Mouse (Mus musculus) inflammation-experienced regulatory T-cells, adult 6 months (primary cell): ENCODE measurements around the gene Vti1a. TPM values are rescaled to one million over a fixed set of nuclear protein-coding genes. Genes with fewer than 3 reads are reported as not detected.

Experiments used
- ATAC-seq: one replicate; pipeline ENCODE4 v1.8.0; 2017
- polyA plus RNA-seq, 3 experiments: library from polyadenylated mRNA; unstranded; fragments of 100-300 nt; shearing (Covaris generic); gene quantifications; one replicate each; pipeline ENCODE4 v1.2.1; 2017

Gene Vti1a
- polyA plus RNA-seq, 3 experiments from 2014 or later = 26.2 to 39.5 (median 34.4) TPM

DNA sequence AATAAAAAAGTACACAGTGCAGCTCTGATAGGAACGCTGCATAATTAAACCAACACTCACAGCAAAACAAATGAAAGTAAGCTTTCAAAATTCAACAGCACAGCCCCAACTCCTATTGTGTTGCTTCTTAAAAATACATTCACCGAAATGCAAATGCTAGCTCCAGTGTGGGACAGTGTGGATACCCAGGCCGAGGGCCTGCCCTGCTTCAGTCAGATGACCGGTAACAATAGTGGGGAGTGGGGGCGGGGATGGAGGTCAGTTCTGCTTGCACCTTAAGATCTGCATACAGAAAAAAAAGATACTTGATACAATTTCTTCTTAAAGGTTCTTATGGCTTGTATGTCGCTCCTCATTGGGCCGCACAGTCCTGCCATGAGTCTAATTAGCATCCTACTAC lies 65.2 kb downstream of the Vti1a start:
- no peak for ATAC-seq

DNA sequence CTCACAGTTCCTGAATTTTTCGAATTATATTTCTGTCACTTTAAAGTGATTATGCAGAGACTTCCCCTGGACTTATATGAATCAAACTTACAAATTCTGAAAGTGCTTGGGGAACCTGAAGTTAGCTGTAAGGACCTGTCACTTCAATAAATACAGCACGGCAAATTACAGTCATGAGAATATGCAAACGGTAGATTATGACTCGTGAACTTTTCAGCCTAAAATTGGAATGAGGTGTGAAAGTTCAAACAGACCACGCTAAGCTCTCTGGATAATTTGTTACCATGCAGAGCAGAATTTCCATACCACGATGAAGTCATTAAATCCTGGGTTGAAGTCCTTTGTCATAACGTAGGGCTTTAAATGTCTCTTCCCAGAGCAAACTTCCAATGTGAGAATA lies 66.7 kb downstream of the Vti1a start:
- ATAC-seq = no peak

DNA sequence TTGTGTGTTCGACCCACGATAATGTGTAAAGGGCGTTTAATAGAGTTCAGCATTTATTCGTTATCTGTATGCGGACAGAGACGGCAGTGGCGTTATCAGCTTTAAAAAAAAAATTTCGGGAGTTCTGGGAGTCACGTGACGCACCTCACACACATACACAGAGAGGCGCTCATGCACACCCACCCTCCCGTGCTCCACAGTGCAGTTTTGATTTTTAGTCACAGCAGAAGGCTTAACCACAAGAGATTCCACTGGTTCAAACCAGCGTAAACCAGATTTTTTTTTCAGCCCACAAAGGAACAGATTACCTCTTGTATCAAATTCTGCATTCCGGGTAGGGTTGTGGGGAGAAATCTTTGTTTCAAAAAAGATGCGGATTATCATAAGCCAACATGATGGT lies 68.5 kb downstream of the Vti1a start:
- ATAC-seq = no peak

DNA sequence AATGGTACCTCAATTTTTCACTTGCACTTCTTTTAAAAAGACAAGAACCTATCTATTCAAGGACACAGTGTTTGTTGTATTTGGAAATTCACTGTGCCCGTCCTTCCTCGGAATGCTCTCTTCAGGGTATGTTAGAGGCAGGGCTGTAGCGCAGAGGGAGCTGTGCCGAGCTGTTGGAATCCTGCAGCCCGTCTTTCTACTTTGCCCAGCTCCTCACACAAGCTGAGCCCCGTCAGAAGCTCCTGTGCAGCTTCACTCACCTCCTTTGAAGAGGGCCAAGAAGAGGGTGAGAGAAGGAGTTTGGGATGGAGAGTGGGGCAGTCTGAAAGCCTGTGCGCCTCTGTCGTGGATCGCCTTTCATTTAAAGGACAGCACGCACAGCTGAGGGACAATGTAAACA lies 72.9 kb downstream of the Vti1a start:
- ATAC-seq = no peak

DNA sequence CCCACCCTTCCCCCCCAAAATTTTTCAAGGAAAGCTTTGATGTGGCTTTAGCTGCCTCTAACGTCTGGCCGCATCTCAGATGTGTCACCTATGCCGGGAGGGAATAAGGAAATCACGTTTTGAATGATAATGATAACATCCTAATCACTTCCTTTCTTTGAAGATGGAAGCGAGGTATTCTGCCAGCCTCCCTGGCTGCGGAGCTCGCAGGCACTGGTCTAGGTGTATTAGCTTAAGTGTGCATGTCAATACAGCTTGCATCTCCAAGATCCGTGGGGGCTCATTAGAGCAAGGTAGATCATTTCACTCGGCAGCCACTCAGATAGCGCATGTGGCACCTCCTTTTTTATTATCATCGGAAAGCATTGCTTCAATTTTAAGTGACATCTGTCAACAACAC lies 74.2 kb downstream of the Vti1a start:
- ATAC-seq = no peak

DNA sequence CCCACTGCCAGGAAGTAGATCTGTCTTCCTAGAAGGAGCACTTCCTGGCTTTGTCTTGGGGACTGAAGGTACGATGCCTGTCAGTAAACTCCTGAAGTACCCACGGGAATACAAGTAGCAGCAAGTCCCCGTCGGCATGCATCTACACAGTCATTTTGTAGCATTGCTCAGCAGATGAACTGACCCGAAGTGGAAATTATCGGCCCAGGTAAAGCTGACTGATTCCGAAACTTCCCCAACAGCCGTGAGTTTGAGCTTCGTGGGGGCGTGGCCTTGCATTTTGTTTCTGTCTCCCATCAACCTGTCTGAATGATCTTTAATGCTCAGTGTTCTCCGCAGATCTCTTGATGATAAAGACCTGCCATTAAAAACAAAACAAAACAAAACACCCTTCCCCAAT lies 85.5 kb downstream of the Vti1a start:
- ATAC-seq = peak; percentile 78

DNA sequence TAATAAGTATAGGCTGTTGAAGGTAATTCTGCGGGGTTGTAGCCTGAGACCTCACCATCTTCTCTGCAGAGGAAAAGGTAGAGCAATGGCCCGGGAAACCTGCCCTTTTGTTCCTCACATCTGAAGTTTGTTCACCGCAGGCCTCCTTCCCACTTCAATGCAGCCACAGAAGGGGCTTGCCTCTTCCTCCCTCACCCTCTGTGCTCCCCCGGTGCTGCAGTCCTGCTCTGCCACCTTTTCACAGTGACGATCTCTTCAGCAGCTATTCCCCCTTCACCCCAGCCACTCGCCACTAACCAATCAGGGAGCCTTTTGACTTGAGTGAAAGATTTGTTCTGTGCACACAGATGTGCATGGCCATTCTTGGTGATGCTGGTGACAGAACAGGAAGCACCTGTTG lies 92.4 kb downstream of the Vti1a start:
- no peak for ATAC-seq

DNA sequence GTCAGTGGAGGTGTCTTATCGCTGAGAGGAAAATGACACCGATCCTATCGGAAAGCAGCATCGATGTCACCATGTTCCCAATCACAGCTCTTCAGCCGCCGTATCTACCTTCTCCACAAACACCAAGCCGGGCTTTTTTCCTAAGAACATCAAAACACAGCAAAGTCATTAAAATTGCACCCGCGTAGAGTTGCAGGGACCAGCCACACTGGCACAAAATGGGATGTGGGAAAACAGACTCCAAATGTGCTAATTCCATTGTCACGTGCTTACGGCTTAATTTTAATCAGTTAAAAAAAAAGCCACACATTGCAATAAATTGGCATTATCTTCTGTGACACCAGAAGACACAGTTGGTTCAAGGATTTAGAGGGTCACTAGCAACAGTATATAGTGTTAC lies 95.3 kb downstream of the Vti1a start:
- no peak for ATAC-seq

DNA sequence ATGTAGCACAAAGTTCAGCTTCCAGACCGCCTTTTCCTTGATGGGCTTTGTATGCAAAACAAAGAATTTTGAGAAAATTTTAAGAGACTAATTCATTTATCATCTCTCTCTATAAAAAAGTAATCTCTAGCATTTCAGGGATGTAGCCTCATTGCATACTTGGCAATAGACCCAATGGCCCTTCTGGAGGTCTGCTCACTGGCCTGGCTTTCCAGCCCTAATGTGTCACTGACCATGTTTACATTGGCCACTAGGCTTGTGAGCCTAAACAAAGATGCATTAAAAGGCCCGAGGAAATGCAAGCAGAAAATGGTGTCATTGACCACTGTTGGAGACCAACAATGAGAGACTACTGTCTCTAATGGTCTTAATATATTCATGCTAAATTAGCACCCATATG lies 95.8 kb downstream of the Vti1a start:
- no peak for ATAC-seq

DNA sequence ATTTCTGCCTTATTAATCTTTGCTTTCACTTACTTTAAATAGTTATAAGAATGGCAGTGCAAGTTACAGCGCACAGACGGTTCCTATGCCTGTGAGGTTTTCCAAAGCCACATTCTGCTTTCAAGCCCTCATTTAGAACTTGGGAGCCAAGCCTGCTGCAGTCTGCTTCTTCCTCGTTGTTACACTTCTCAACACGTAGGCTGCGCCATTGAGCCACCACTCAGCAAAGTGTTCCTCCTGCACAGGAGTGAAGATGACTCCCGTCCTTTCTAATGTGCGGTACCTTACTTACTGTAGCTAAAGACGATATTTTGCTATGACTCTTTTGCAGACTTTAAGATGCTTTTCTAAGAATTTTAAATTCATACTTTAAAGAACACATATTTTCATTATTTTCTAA lies 98.0 kb downstream of the Vti1a start:
- ATAC-seq = no peak

DNA sequence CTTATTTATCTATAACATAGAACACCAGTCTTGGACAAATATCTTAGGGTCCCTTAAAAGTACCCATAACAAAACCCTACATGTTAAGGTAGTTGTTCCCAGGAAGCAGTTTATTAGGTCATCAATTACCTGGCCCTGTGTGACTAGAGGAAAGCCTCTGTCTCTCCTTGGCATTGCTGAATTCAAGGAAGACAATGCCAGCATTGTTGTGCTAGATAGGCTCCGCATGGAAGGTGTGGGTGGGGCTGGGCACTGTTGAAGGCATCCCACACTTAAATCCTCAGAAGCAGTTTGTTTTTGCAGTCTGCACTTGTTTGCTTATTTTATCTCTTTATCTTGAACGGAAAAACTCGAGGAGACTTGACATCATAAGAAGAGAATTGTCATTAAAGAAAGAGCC lies 102.7 kb downstream of the Vti1a start:
- no peak for ATAC-seq

DNA sequence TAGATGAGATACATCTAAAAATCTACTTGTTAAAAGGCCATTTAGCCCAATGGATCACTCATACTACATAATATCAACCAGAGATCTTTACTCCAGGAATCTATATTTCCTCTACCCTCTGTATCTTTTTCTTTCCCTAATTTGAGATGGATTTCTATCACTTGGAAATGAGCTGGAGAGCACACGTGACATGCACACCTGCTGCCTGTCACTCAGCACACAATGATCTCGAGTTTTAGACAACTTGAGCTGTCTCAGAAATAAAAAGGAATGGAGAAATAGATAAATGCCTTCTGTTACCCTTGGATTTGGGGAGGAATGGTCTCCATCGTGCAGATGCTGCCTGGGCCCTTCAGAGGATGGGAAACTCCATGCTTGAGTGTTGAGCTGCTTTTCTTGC lies 103.9 kb downstream of the Vti1a start:
- ATAC-seq = no peak

DNA sequence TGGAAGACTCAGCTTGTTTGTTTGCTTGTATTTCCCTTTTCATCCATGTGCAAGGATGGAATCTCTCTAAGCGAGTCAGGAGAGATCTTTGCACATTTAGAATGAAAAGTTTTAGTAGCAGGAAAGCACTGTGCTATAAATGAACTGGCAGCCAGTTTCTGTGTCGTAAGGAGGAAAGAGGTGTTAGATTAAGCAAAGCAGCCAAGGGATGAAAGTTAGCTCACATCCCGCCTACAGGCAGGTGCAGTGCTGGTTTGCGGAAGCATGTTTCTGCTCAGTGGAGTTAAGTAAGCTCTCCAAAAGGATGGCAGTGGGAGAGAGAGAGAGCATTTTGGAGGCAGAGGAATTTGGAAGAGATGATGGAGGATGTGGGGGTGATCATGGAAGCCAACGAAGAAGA lies 105.7 kb downstream of the Vti1a start:
- ATAC-seq = no peak

DNA sequence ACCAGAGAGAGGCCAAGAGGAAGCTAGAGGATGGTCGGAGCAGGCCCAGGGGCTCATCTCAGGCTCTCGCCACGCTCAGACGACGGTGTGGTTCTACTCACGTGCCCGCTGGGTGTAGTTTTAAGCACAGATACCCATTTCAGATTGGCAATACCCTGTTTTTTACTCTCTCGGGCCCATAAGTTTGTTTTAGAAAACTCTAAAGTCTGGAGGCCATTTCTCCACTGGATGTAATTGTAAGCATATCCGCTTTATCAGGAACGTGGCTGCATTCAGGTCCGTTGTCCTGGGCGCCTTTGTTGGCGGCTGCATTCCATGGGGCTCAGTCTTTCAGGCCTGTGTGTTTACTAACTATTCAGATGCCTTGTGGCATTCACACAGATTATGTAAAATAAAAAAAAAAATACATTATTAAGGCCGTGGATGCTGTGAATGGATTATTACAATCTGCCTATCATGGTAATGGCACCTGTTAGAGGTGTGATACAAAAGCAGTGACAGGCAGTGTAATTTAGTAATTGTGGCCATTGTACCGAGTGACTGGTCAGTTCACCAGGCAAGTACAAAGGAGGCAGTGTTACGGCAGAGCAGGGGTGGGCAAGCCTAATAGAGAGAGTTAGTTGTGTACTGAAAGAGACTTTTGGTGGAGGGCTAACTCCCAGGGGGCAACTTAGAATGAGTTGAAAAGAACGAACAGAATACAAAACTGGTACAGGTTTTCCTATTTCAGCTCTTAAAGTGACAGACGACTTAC lies 106.4 kb downstream of the Vti1a start:
- ATAC-seq = no peak

DNA sequence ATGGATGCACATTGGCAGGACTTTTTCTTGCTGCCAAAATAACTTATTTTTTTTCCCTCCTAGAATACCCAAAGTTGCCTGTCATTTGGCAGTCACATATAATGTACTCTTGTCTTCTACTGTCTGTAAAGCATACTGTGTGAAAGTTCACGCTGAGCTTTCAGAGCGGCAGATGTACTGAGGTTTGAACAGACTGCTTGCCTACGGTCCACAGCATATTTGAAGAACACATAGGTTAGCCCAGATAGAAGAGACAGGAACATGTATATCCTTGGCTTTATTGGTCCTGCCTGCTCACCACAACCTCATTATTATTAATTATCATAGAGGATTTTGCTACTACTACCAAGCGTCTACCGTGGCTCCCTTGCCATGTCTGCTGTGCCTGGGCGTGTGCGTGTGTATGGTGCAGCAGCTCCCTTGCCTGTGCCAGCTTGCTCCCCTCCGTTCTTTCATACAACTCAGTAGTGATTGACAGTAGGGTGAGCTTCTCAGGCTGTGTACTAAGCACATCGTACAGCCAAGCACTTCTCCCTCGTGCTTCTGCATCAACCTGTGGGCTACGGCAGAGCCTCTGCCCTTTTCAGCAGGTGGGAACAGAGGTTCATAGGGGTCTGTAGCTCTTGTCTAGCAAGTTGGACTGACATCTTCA lies 107.1 kb downstream of the Vti1a start:
- no peak for ATAC-seq

DNA sequence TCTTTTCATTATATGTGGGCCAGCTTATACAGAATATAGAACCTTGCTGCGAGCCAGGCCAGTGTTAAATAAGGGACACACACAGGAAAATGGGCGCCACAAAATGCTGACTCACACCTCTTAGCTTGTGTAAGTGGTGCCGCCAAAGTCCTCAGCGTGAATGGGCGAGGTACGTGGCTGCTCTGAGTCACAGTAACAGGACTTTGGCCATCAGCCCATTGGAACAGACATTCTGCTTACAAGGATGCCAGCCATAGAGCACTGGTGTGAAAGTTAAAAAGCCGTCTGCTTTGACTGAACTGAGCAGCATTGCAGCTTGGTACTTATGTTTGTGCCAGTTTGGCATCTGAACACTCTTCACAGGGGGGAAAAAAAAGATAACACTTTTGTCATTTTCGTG lies 107.9 kb downstream of the Vti1a start:
- no peak for ATAC-seq

DNA sequence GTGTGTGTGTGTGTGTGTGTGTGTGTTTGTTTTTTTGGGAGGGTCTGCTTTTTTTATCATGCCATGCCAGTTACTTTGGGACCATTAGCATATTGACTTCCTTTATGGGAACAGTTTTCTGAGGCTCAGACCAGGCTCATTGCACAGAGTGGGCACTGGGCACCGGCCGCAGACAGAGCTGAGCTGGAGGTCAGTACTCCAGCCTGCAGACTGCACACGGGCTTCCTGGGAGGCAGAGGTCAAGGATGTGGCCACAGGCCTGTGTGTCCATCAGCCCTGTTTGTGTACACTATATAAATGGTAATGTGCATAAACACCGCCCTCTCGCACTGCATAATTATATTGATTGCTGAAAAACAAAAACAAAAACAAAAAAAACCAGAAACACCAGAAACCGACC lies 108.4 kb downstream of the Vti1a start:
- ATAC-seq = no peak

DNA sequence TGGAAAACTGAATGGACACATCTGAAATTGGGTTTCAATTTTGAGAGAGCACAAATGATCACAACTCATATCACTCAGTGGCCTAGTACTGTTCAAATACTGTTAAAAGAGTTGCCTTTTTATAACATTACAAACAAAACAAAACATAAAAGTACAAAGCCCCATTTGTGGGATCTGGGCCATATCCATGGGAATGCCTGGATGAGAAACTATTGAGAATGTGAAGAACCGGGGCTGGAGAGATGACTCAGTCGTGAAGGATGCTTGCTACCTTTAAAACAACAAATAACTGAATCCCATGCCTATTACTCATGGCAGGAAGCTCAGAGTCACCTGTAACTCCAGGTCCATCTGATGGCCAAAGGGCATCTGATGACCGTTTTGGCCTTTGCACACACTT lies 124.2 kb downstream of the Vti1a start:
- ATAC-seq = no peak

DNA sequence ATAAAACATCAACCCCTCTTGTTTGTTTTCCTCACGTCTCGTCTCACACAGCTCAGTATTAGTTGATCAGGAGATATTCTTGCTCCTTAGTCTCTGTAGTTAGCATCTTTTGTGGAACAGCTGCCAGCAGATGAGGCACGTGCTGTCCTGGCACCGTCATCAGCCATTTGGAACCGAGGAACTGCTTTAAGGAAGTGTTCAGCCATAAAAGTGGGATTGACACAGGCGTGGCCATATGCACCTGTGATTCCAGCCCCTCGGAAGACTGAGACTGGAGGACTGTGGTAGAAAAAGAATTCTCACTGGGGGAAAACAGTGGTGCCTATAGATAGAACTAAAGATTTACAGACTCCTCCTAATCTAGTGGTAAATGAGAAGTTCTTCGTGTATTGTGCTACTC lies 127.5 kb downstream of the Vti1a start:
- no peak for ATAC-seq

DNA sequence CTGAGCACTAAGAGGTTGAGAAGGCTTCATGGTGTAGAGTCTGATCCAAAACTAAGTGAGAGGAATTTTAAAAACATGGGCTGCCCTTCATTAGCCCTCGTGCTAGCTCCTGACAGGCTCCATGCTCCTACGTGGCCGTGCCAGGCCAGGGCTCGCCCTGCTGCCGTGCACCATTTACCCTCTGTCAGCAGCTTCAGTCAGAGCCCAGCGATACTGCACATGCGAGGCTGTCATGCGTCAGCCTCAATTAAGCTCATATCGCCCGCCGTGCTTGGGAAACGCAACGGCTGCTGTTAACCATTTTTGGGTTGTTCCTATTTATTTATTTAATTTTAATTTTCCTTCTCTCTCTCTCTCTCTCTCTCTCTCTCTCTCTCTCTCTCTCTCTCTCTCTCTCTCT lies 133.0 kb downstream of the Vti1a start:
- ATAC-seq = no peak

DNA sequence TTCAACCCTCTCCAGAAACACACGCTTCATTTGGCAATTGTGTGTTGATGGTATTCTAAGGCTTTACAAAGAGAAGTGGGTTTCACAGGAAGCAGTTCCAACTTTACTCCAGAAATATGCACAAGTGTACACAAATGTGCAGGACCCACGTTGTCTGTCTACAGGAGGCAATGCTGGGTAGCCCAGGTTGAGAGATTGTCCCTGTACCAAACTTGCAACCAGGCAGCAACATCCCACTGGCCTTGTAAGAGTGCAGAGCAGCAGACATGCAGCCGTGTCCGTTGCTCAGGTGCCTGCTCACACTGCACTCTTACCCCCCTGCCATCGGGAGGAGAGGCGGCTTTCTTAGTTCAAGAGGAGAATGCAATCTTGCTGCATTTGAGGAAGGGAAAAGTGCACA lies 133.4 kb downstream of the Vti1a start:
- ATAC-seq = no peak

DNA sequence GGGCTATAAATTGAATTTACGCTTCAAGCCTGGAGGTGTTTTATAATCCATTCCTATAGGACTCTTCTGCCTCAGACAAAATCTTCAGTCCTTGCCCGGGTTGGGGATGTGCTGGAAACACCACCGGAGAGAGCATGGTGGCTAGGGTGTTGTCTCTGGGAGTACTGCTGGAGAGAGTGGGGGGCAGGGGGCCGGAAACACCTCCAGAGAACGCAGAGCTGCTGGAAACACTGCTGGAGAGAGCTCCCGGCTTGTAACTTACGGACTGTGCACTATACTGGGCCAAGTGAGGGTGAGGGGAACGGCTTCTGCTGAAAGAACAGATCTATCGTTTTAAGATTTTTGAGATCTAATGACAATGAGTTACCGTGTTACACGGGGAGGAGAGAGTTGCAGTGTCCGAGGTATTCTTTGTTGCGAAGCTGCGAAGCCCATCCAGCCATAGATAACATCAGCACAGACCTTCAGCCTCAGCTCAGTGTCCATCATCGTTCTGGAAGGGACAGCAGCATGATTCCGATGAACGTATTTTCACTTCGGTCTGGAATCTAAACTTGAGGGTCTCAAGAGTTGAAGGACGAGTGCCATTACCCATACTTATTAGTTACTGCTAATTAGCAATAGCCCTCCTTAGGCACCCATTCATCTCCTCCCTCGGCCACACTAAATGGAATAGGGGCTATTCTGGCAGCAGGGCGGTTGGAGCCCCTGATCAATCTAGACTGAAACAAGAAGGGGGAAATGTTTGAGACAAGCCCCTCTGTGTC lies 140.4 kb downstream of the Vti1a start:
- no peak for ATAC-seq

DNA sequence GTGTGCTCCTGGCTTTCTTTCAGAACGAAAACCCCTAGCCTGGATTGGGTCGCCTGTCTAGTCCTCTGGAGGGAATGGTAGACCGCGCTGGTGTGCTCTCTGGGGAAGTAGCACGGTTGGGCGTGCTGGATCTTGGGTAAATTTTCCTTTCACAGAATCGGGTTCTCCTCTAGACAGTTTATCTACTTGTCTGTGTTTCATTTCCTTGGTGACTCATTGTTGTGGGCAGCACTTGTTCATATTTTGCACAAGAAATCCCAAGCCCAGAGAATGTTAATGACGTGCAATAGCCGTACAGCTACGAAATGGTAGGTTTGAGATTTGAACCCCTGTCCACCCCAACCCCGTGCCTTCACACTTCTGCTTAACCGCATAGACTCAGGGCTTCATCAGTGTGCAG lies 145.9 kb downstream of the Vti1a start:
- ATAC-seq = no peak

DNA sequence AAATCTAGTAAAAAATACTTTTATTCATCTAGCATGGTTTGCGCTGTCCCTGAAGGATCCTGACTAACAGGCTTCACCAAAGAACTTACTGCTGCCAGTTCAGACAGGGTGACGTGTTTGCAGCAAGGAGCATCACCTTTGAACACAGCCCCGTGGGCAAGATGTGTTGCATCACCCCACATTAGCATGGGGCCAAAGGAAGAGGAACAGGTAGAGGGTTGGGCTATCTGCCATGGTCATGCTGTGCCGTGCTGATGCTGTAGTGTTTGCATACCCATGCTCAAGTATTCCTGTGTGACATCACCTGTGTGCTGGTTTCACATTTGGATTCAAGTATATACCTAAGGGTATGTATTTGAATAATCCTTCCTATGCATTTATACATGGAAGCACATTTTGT lies 147.6 kb downstream of the Vti1a start:
- ATAC-seq = no peak
